Mouse (Mus musculus): ENCODE results near the gene Pde4d. TPM values are rescaled to one million over a fixed set of nuclear protein-coding genes. Genes with fewer than 3 reads are reported as not detected.
A peak's percentile ranks its signal among the peaks of the same experiment; 100 is the strongest.

The Pde4d gene
- polyA plus RNA-seq, 2 experiments: 11.7 to 17.3 TPM

GRCm38 (mm10) chr13:109440881-109441280 lies 991.1 kb downstream of the Pde4d start:
- peak; percentile 86 for DNase-seq (ENCODE audit: low spot score)
- H3K9ac ChIP-seq (ENCODE audit: low read depth, low read length, severe bottlenecking): peak overlapping the region; percentile 60
- H3K27me3 ChIP-seq (ENCODE audit: control insufficient read depth, insufficient read depth, low read length): no peaks in the 10 kb centered on the region
- no peaks in the 10 kb centered on the region for H3K9me3 ChIP-seq (ENCODE audit: control insufficient read depth, low read length)
- peak; percentile 95 for ATAC-seq (ENCODE audit: low FRiP score, low read depth)
- no peaks in the 10 kb centered on the region for H3K36me3 ChIP-seq (ENCODE audit: control insufficient read depth, insufficient read depth, low read length)
- TF ChIP-seq POLR2A (IDR thresholded peaks at IDR 0.05; ENCODE audit: borderline replicate concordance, extremely low read depth, insufficient read depth, insufficient read length): peak; percentile 78; the same call in 1 of the 2 replicates
- H3K4me1 ChIP-seq (ENCODE audit: control insufficient read depth, insufficient read depth, low read length): peaks cover 6% of the 10 kb centered on the region
- 1% methylated on average over 12 of the region's 12 CpGs for WGBS
- peak overlapping the region; percentile 87 for H3K27ac ChIP-seq (replicated peaks; ENCODE audit: low read depth, low read length)
- peak overlapping the region; percentile 77 for H3K4me2 ChIP-seq (replicated peaks; ENCODE audit: low read depth, low read length, severe bottlenecking)
- H3K4me3 ChIP-seq (replicated peaks; ENCODE audit: low read length): peak overlapping the region; percentile 53

GRCm38 (mm10) chr13:109441401-109441973 lies 991.7 kb downstream of the Pde4d start:
- Histone ChIP-seq H3K4me2 (replicated peaks; ENCODE audit: low read depth, low read length, severe bottlenecking) (peak overlapping the region; percentile 77), H3K27ac (replicated peaks; ENCODE audit: low read depth, low read length) (peak overlapping the region; percentile 87; the same call in 1 of the 2 replicates), H3K36me3 (ENCODE audit: control insufficient read depth, insufficient read depth, low read length) (no peaks in the 10 kb centered on the region), H3K9me3 (ENCODE audit: control insufficient read depth, low read length) (no peaks in the 10 kb centered on the region), H3K4me1 (ENCODE audit: control insufficient read depth, insufficient read depth, low read length) (peaks cover 6% of the 10 kb centered on the region), H3K4me3 (replicated peaks; ENCODE audit: low read length) (peak overlapping the region; percentile 53), H3K27me3 (ENCODE audit: control insufficient read depth, insufficient read depth, low read length) (no peaks in the 10 kb centered on the region), H3K9ac (ENCODE audit: low read depth, low read length, severe bottlenecking) (peak overlapping the region; percentile 60)
- no peak for TF ChIP-seq POLR2A (IDR thresholded peaks at IDR 0.05; ENCODE audit: borderline replicate concordance, extremely low read depth, insufficient read depth, insufficient read length)
- WGBS: 18% methylated on average over 12 of the region's 12 CpGs
- ATAC-seq (ENCODE audit: low FRiP score, low read depth) (no peak), DNase-seq (ENCODE audit: low spot score) (peak; percentile 32)

- no peak for ATAC-seq (ENCODE audit: low FRiP score, low read depth)
- no peaks in the 10 kb centered on the region for H3K27me3 ChIP-seq (ENCODE audit: control insufficient read depth, insufficient read depth, low read length)
- H3K4me2 ChIP-seq (replicated peaks; ENCODE audit: low read depth, low read length, severe bottlenecking): no peak overlapping the region
- no peaks in the 10 kb centered on the region for H3K36me3 ChIP-seq (ENCODE audit: control insufficient read depth, insufficient read depth, low read length)
- peaks cover 6% of the 10 kb centered on the region for H3K4me1 ChIP-seq (ENCODE audit: control insufficient read depth, insufficient read depth, low read length)
- H3K9ac ChIP-seq (ENCODE audit: low read depth, low read length, severe bottlenecking): no peak overlapping the region
- WGBS: 82% methylated on average over 7 of the region's 7 CpGs
- H3K27ac ChIP-seq (replicated peaks; ENCODE audit: low read depth, low read length): no peak overlapping the region
- H3K4me3 ChIP-seq (replicated peaks; ENCODE audit: low read length): no peak overlapping the region
- no peak for TF ChIP-seq POLR2A (IDR thresholded peaks at IDR 0.05; ENCODE audit: borderline replicate concordance, extremely low read depth, insufficient read depth, insufficient read length)
- no peaks in the 10 kb centered on the region for H3K9me3 ChIP-seq (ENCODE audit: control insufficient read depth, low read length)
- DNase-seq (ENCODE audit: low spot score): no peak
These were observed 996.4 kb downstream of the Pde4d start for GRCm38 (mm10) chr13:109446138-109446537.

- Histone ChIP-seq H3K36me3 (ENCODE audit: control insufficient read depth, insufficient read depth, low read length) (no peaks in the 10 kb centered on the region), H3K9me3 (ENCODE audit: control insufficient read depth, low read length) (no peaks in the 10 kb centered on the region), H3K27me3 (ENCODE audit: control insufficient read depth, insufficient read depth, low read length) (no peaks in the 10 kb centered on the region), H3K27ac (replicated peaks; ENCODE audit: low read depth, low read length) (no peak overlapping the region), H3K9ac (ENCODE audit: low read depth, low read length, severe bottlenecking) (no peak overlapping the region), H3K4me1 (ENCODE audit: control insufficient read depth, insufficient read depth, low read length) (peaks cover 3% of the 10 kb centered on the region; the same call in 1 of the 2 replicates), H3K4me3 (replicated peaks; ENCODE audit: low read length) (no peak overlapping the region), H3K4me2 (replicated peaks; ENCODE audit: low read depth, low read length, severe bottlenecking) (no peak overlapping the region)
- TF ChIP-seq POLR2A (IDR thresholded peaks at IDR 0.05; ENCODE audit: borderline replicate concordance, extremely low read depth, insufficient read depth, insufficient read length): no peak
- ATAC-seq (ENCODE audit: low FRiP score, low read depth): no peak
- 84% methylated on average over 5 of the region's 5 CpGs for WGBS
- DNase-seq (ENCODE audit: low spot score): no peak
These were observed 998.4 kb downstream of the Pde4d start for GRCm38 (mm10) chr13:109448121-109448520.

GRCm38 (mm10) chr13:109474344-109474743 lies 1024.6 kb downstream of the Pde4d start:
- Histone ChIP-seq H3K4me1 (ENCODE audit: control insufficient read depth, insufficient read depth, low read length) (0 out of 2 replicates have a peak, but pooled peaks cover 4% of the 10 kb centered on the region), H3K36me3 (ENCODE audit: control insufficient read depth, insufficient read depth, low read length) (no peaks in the 10 kb centered on the region), H3K9ac (ENCODE audit: low read depth, low read length, severe bottlenecking) (no peak overlapping the region), H3K27me3 (ENCODE audit: control insufficient read depth, insufficient read depth, low read length) (no peaks in the 10 kb centered on the region), H3K9me3 (ENCODE audit: control insufficient read depth, low read length) (no peaks in the 10 kb centered on the region), H3K4me2 (replicated peaks; ENCODE audit: low read depth, low read length, severe bottlenecking) (no peak overlapping the region), H3K4me3 (replicated peaks; ENCODE audit: low read length) (no peak overlapping the region), H3K27ac (replicated peaks; ENCODE audit: low read depth, low read length) (no peak overlapping the region)
- DNase-seq (ENCODE audit: low spot score) (no peak), ATAC-seq (ENCODE audit: low FRiP score, low read depth) (no peak)
- TF ChIP-seq POLR2A (IDR thresholded peaks at IDR 0.05; ENCODE audit: borderline replicate concordance, extremely low read depth, insufficient read depth, insufficient read length): no peak

Data from limb, embryonic 14.5 days (tissue).